21 mouse cellular contexts compared by ENCODE assay signal in genomic region chr3:152883556-152883955, GRCm38 (mm10).
"Had no signal": no experiment of that assay in that cellular context is flagged by ENCODE, and none has a peak within 500 bp of the region (broad histone marks: within the 10 kb centered on the region; RNA-seq: fewer than 3 reads in every experiment).

No protein-coding gene starts in this region.

- DNase-seq: gastrocnemius, postnatal 14 days; gastrocnemius, postnatal 36 days; heart, adult 2 months; heart, postnatal 14 days; heart, postnatal 36 days; kidney, adult 11 months; kidney, adult 2 months; kidney, adult 9 months; kidney, postnatal 14 days; kidney, postnatal 36 days; layer of hippocampus, postnatal 36 days; left cerebral cortex, postnatal 4 days had no signal

- H3K4me3 ChIP-seq: heart, adult 2 months; heart, embryonic 13.5 days; hindbrain, embryonic 13.5 days; hindbrain, embryonic 15.5 days; kidney, embryonic 15.5 days; limb, embryonic 13.5 days; limb, embryonic 15.5 days; liver, embryonic 12.5 days had no signal

- H3K27ac ChIP-seq: heart, adult 2 months; hindbrain, embryonic 13.5 days; hindbrain, postnatal 0 days; kidney, embryonic 15.5 days; kidney, postnatal 0 days; limb, embryonic 13.5 days; limb, embryonic 15.5 days; liver, embryonic 12.5 days had no signal
